Mouse (Mus musculus) mouse trophoblast stem cell (cell line): ENCODE measurements at regions not wholly inside any gene's neighbourhood (a gene's known extent, or its start where the extent isn't known, plus 50 kb on each side); places are given as distances from the start of the nearest gene placed in this dataset.
"Not testable (repeated sequence)": the region's sequence is repeated elsewhere in the genome, so short reads cannot be mapped to it uniquely, and the experiment has no call there.

ENCODE experiments used
- in situ Hi-C, 2 experiments: fragments of 300-500 bp; cut with MseI, MboI; formaldehyde crosslinking; loops; 2 replicates in 1 of 2; 3 replicates in 1 of 2; pipeline ENCODE4 v1.15.1; 2025

GRCm38 (mm10) chr10:26577087-26577486 lies 176.1 kb upstream of the Arhgap18 start:
- in situ Hi-C loops = no loop called here

GRCm38 (mm10) chr10:26585106-26585505 lies 168.1 kb upstream of the Arhgap18 start:
- in situ Hi-C loops = no loop called here

GRCm38 (mm10) chr10:26607081-26607480 lies 146.1 kb upstream of the Arhgap18 start:
- in situ Hi-C loops = not testable (repeated sequence)

- in situ Hi-C loops = no loop called here
Measured at GRCm38 (mm10) chr10:26611246-26611645, 142.0 kb upstream of the Arhgap18 start.

- in situ Hi-C loops = no loop called here
Measured at GRCm38 (mm10) chr10:26630196-26630760, 122.9 kb upstream of the Arhgap18 start.

GRCm38 (mm10) chr10:26632266-26632665 lies 121.0 kb upstream of the Arhgap18 start:
- in situ Hi-C loops = no loop called here

- in situ Hi-C loops = no loop called here
Measured at GRCm38 (mm10) chr10:26637459-26637858, 115.8 kb upstream of the Arhgap18 start.

- in situ Hi-C loops = no loop called here
Measured at GRCm38 (mm10) chr10:26638056-26638455, 115.2 kb upstream of the Arhgap18 start.

GRCm38 (mm10) chr10:26639118-26639517 lies 114.1 kb upstream of the Arhgap18 start:
- in situ Hi-C loops = no loop called here

GRCm38 (mm10) chr10:26653103-26653502 lies 100.1 kb upstream of the Arhgap18 start:
- in situ Hi-C loops = no loop called here

- in situ Hi-C loops = no loop called here
Measured at GRCm38 (mm10) chr10:26664270-26664669, 89.0 kb upstream of the Arhgap18 start.

GRCm38 (mm10) chr10:26679500-26680227 lies 73.6 kb upstream of the Arhgap18 start:
- in situ Hi-C loops = no loop called here

GRCm38 (mm10) chr10:26694761-26695160 lies 58.5 kb upstream of the Arhgap18 start:
- in situ Hi-C loops = no loop called here

GRCm38 (mm10) chr10:26695212-26695933 lies 57.8 kb upstream of the Arhgap18 start:
- in situ Hi-C loops = no loop called here
